12 mouse cellular contexts compared by ENCODE assay signal in genomic region chr1:125996540-125996939, GRCm38 (mm10).
DNase-seq lines count a peak whose midpoint lies in the region; ATAC-seq and TF ChIP-seq lines count a peak whose summit lies in the region.
"Had no signal": no experiment of that assay in that cellular context is flagged by ENCODE, and none has a peak within 500 bp of the region (broad histone marks: within the 10 kb centered on the region; RNA-seq: fewer than 3 reads in every experiment).

No protein-coding gene starts in this region.

- peak; percentile 13 to 34 for DNase-seq in layer of hippocampus, adult 2 months (ENCODE audit: low spot score in 2 of 2)
- no peak for DNase-seq in layer of hippocampus, postnatal 25 days (ENCODE audit: extremely low spot score in 1 of 2, low spot score in 1 of 2)
- DNase-seq in embryonic facial prominence, embryonic 10.5 days (ENCODE audit: low spot score), result peak; percentile 31
- peak; percentile 32 to 37 for DNase-seq in layer of hippocampus, adult 8-10 months (ENCODE audit: low spot score in 2 of 2)
- peak; percentile 12 for DNase-seq in midbrain, postnatal 0 days (ENCODE audit: low spot score)
- no peak for DNase-seq in lung, postnatal 25 days (ENCODE audit: low spot score)
- DNase-seq in urinary bladder, postnatal 4 days (ENCODE audit: low spot score in 2 of 2), result no peak
- DNase-seq: gastrocnemius, postnatal 25 days; kidney, postnatal 36 days; liver, postnatal 0 days; right cerebral cortex, postnatal 4 days had no signal

- H3K36me3 ChIP-seq in embryonic facial prominence, embryonic 10.5 days (replicated peaks), result no peaks in the 10 kb centered on the region
- no peaks in the 10 kb centered on the region for H3K36me3 ChIP-seq in midbrain, postnatal 0 days (ENCODE audit: insufficient read depth, low read length)
- H3K36me3 ChIP-seq in intestine, embryonic 16.5 days (ENCODE audit: control insufficient read depth, insufficient read depth, low read length), result no peaks in the 10 kb centered on the region

- no peak overlapping the region for H3K4me3 ChIP-seq in layer of hippocampus, adult 2 months
- no peak overlapping the region for H3K4me3 ChIP-seq in embryonic facial prominence, embryonic 10.5 days
- no peak overlapping the region for H3K4me3 ChIP-seq in midbrain, postnatal 0 days (ENCODE audit: low read depth, low read length)
- H3K4me3 ChIP-seq in intestine, embryonic 16.5 days (ENCODE audit: low read length), result no peak overlapping the region

- ATAC-seq in midbrain, postnatal 0 days (ENCODE audit: low FRiP score), result no peak
- ATAC-seq in intestine, embryonic 16.5 days, result no peak
- ATAC-seq: liver, postnatal 0 days had no signal

- H3K4me1 ChIP-seq in embryonic facial prominence, embryonic 10.5 days, result peaks cover 8% of the 10 kb centered on the region
- no peaks in the 10 kb centered on the region for H3K4me1 ChIP-seq in midbrain, postnatal 0 days (ENCODE audit: insufficient read depth, low read length)
- no peaks in the 10 kb centered on the region for H3K4me1 ChIP-seq in intestine, embryonic 16.5 days (ENCODE audit: control insufficient read depth, insufficient read depth, low read length)

- H3K4me2 ChIP-seq in midbrain, postnatal 0 days (ENCODE audit: low read depth, low read length, poor library complexity, severe bottlenecking), result no peak overlapping the region
- no peak overlapping the region for H3K4me2 ChIP-seq in intestine, embryonic 16.5 days (ENCODE audit: low read depth, low read length)

- no peaks in the 10 kb centered on the region for H3K9me3 ChIP-seq in embryonic facial prominence, embryonic 10.5 days
- H3K9me3 ChIP-seq in midbrain, postnatal 0 days (ENCODE audit: low read length), result no peaks in the 10 kb centered on the region
- no peaks in the 10 kb centered on the region for H3K9me3 ChIP-seq in intestine, embryonic 16.5 days (ENCODE audit: control insufficient read depth, low read length)

- no peaks in the 10 kb centered on the region for H3K27me3 ChIP-seq in embryonic facial prominence, embryonic 10.5 days (replicated peaks; ENCODE audit: low read depth, poor library complexity, severe bottlenecking)
- no peaks in the 10 kb centered on the region for H3K27me3 ChIP-seq in midbrain, postnatal 0 days (ENCODE audit: insufficient read depth, low read length)
- H3K27me3 ChIP-seq in intestine, embryonic 16.5 days (replicated peaks; ENCODE audit: control insufficient read depth, insufficient read depth, low read length), result no peaks in the 10 kb centered on the region

- H3K27ac ChIP-seq in layer of hippocampus, adult 2 months, result peak overlapping the region; percentile 6; the same call in 1 of the 2 replicates
- peak overlapping the region; percentile 35; the same call in 1 of the 2 replicates for H3K27ac ChIP-seq in embryonic facial prominence, embryonic 10.5 days (replicated peaks)
- no peak overlapping the region for H3K27ac ChIP-seq in midbrain, postnatal 0 days (ENCODE audit: low read depth, low read length)
- H3K27ac ChIP-seq in intestine, embryonic 16.5 days (ENCODE audit: low read length), result no peak overlapping the region

- WGBS in embryonic facial prominence, embryonic 10.5 days, result 49% methylated on average over 3 of the region's 3 CpGs
- 45% methylated on average over 3 of the region's 3 CpGs for WGBS in midbrain, postnatal 0 days
- 58% methylated on average over 3 of the region's 3 CpGs for WGBS in intestine, embryonic 16.5 days

- TF ChIP-seq CTCF in layer of hippocampus, adult 2 months (conservative IDR thresholded peaks at IDR 0.05), result no peak
- no peak for TF ChIP-seq CTCF in midbrain, postnatal 0 days (IDR thresholded peaks at IDR 0.05)

- no peak overlapping the region for H3K9ac ChIP-seq in midbrain, postnatal 0 days (replicated peaks; ENCODE audit: low read length, poor library complexity, severe bottlenecking)
- no peak overlapping the region for H3K9ac ChIP-seq in intestine, embryonic 16.5 days (ENCODE audit: low read depth, low read length)
- H3K9ac ChIP-seq: liver, postnatal 0 days had no signal

Comparison
In these comparisons a context has a peak if more than half of its experiments do, and no peak if none do; other contexts are left out.
1. DNase-seq: peak in layer of hippocampus, adult 2 months (2 of 2), embryonic facial prominence, embryonic 10.5 days (single experiment), layer of hippocampus, adult 8-10 months (2 of 2) and midbrain, postnatal 0 days (single experiment); none in layer of hippocampus, postnatal 25 days (0 of 2), lung, postnatal 25 days (single experiment) and urinary bladder, postnatal 4 days (0 of 2).
2. H3K27ac ChIP-seq: peak in layer of hippocampus, adult 2 months (single experiment) and embryonic facial prominence, embryonic 10.5 days (single experiment); none in midbrain, postnatal 0 days (single experiment) and intestine, embryonic 16.5 days (single experiment).